Mouse (Mus musculus): ENCODE data around the gene Scfd2. TPM values are rescaled to one million over a fixed set of nuclear protein-coding genes. Genes with fewer than 3 reads are reported as not detected.
A peak's percentile ranks its signal among the peaks of the same experiment; 100 is the strongest.

Gene Scfd2
- polyA plus RNA-seq, 1 experiment from 2014 or later: 20.6 TPM

- Histone ChIP-seq H3K4me1 (peaks cover 12% of the 10 kb centered on the region), H3K4me3 (replicated peaks) (no peak overlapping the region), H3K27ac (replicated peaks) (no peak overlapping the region), H3K27me3 (replicated peaks) (no peaks in the 10 kb centered on the region), H3K9me3 (replicated peaks) (no peaks in the 10 kb centered on the region), H3K9ac (replicated peaks) (no peak overlapping the region), H3K36me3 (no peaks in the 10 kb centered on the region), H3K4me2 (no peak overlapping the region)
- no peak for ATAC-seq (ENCODE audit: low FRiP score)
- 82% methylated on average over 8 of the region's 8 CpGs for WGBS
These were observed 342.7 kb downstream of the Scfd2 start for GRCm38 (mm10) chr5:74188886-74189285.

- Histone ChIP-seq H3K27me3 (replicated peaks) (no peaks in the 10 kb centered on the region), H3K36me3 (no peaks in the 10 kb centered on the region), H3K27ac (replicated peaks) (no peak overlapping the region), H3K4me2 (no peak overlapping the region), H3K4me3 (replicated peaks) (no peak overlapping the region), H3K9me3 (replicated peaks) (no peaks in the 10 kb centered on the region), H3K9ac (replicated peaks) (no peak overlapping the region), H3K4me1 (peaks cover 8% of the 10 kb centered on the region)
- 91% methylated on average over 12 of the region's 12 CpGs for WGBS
- ATAC-seq (ENCODE audit: low FRiP score): no peak
These were observed 343.5 kb downstream of the Scfd2 start for GRCm38 (mm10) chr5:74188076-74188475.

GRCm38 (mm10) chr5:74184607-74185006 lies 347.0 kb downstream of the Scfd2 start:
- no peaks in the 10 kb centered on the region for H3K9me3 ChIP-seq (replicated peaks)
- ATAC-seq (ENCODE audit: low FRiP score): no peak
- no peaks in the 10 kb centered on the region for H3K27me3 ChIP-seq (replicated peaks)
- no peak overlapping the region for H3K4me3 ChIP-seq (replicated peaks)
- H3K27ac ChIP-seq (replicated peaks): no peak overlapping the region
- H3K9ac ChIP-seq (replicated peaks): no peak overlapping the region
- no peaks in the 10 kb centered on the region for H3K36me3 ChIP-seq
- H3K4me1 ChIP-seq: peaks cover 8% of the 10 kb centered on the region
- no peak overlapping the region for H3K4me2 ChIP-seq
- 84% methylated on average over 9 of the region's 9 CpGs for WGBS

- Histone ChIP-seq H3K36me3 (no peaks in the 10 kb centered on the region), H3K9ac (replicated peaks) (no peak overlapping the region), H3K4me2 (no peak overlapping the region), H3K9me3 (replicated peaks) (no peaks in the 10 kb centered on the region), H3K27me3 (replicated peaks) (no peaks in the 10 kb centered on the region), H3K4me3 (replicated peaks) (no peak overlapping the region), H3K27ac (replicated peaks) (no peak overlapping the region), H3K4me1 (0 out of 2 replicates have a peak, but pooled peaks cover 2% of the 10 kb centered on the region)
- ATAC-seq (ENCODE audit: low FRiP score): no peak
- 41% methylated on average over 10 of the region's 10 CpGs for WGBS
These were observed 348.4 kb downstream of the Scfd2 start for GRCm38 (mm10) chr5:74183118-74183517.

- Histone ChIP-seq H3K4me3 (replicated peaks) (no peak overlapping the region), H3K9me3 (replicated peaks) (no peaks in the 10 kb centered on the region), H3K36me3 (no peaks in the 10 kb centered on the region), H3K27ac (replicated peaks) (no peak overlapping the region), H3K4me1 (peaks cover 12% of the 10 kb centered on the region), H3K4me2 (no peak overlapping the region), H3K27me3 (replicated peaks) (no peaks in the 10 kb centered on the region), H3K9ac (replicated peaks) (no peak overlapping the region)
- ATAC-seq (ENCODE audit: low FRiP score): no peak
- 11% methylated on average over 10 of the region's 10 CpGs for WGBS
These were observed 351.3 kb downstream of the Scfd2 start for GRCm38 (mm10) chr5:74180216-74180615.

- 59% methylated on average over 14 of the region's 14 CpGs for WGBS
- H3K4me2 ChIP-seq: no peak overlapping the region
- no peak for ATAC-seq (ENCODE audit: low FRiP score)
- H3K9me3 ChIP-seq (replicated peaks): no peaks in the 10 kb centered on the region
- peaks cover 23% of the 10 kb centered on the region for H3K4me1 ChIP-seq
- H3K4me3 ChIP-seq (replicated peaks): no peak overlapping the region
- H3K27me3 ChIP-seq (replicated peaks): no peaks in the 10 kb centered on the region
- peak overlapping the region; percentile 33; the same call in 1 of the 2 replicates for H3K27ac ChIP-seq (replicated peaks)
- no peak overlapping the region for H3K9ac ChIP-seq (replicated peaks)
- H3K36me3 ChIP-seq: no peaks in the 10 kb centered on the region
These were observed 355.9 kb downstream of the Scfd2 start for GRCm38 (mm10) chr5:74175526-74176270.

GRCm38 (mm10) chr5:74173162-74173844 lies 358.3 kb downstream of the Scfd2 start:
- ATAC-seq (ENCODE audit: low FRiP score): no peak
- H3K9ac ChIP-seq (replicated peaks): no peak overlapping the region
- no peaks in the 10 kb centered on the region for H3K27me3 ChIP-seq (replicated peaks)
- peaks cover 21% of the 10 kb centered on the region for H3K4me1 ChIP-seq
- no peak overlapping the region for H3K4me3 ChIP-seq (replicated peaks)
- H3K9me3 ChIP-seq (replicated peaks): no peaks in the 10 kb centered on the region
- H3K36me3 ChIP-seq: no peaks in the 10 kb centered on the region
- H3K27ac ChIP-seq (replicated peaks): no peak overlapping the region
- 79% methylated on average over 18 of the region's 18 CpGs for WGBS
- H3K4me2 ChIP-seq: no peak overlapping the region

GRCm38 (mm10) chr5:74172208-74172607 lies 359.4 kb downstream of the Scfd2 start:
- Histone ChIP-seq H3K27me3 (replicated peaks) (no peaks in the 10 kb centered on the region), H3K4me3 (replicated peaks) (no peak overlapping the region), H3K9ac (replicated peaks) (no peak overlapping the region), H3K4me1 (peaks cover 21% of the 10 kb centered on the region), H3K36me3 (no peaks in the 10 kb centered on the region), H3K4me2 (no peak overlapping the region), H3K9me3 (replicated peaks) (no peaks in the 10 kb centered on the region), H3K27ac (replicated peaks) (no peak overlapping the region)
- no peak for ATAC-seq (ENCODE audit: low FRiP score)
- WGBS: 84% methylated on average over 12 of the region's 12 CpGs

GRCm38 (mm10) chr5:74171768-74172167 lies 359.8 kb downstream of the Scfd2 start:
- H3K9me3 ChIP-seq (replicated peaks): no peaks in the 10 kb centered on the region
- ATAC-seq (ENCODE audit: low FRiP score): no peak
- H3K4me2 ChIP-seq: no peak overlapping the region
- H3K27ac ChIP-seq (replicated peaks): no peak overlapping the region
- H3K27me3 ChIP-seq (replicated peaks): no peaks in the 10 kb centered on the region
- H3K36me3 ChIP-seq: no peaks in the 10 kb centered on the region
- H3K9ac ChIP-seq (replicated peaks): no peak overlapping the region
- peaks cover 21% of the 10 kb centered on the region for H3K4me1 ChIP-seq
- H3K4me3 ChIP-seq (replicated peaks): no peak overlapping the region
- WGBS: 70% methylated on average over 9 of the region's 9 CpGs

- Histone ChIP-seq H3K4me1 (no peaks in the 10 kb centered on the region), H3K36me3 (no peaks in the 10 kb centered on the region), H3K4me3 (replicated peaks) (no peak overlapping the region), H3K9ac (replicated peaks) (no peak overlapping the region), H3K27me3 (replicated peaks) (no peaks in the 10 kb centered on the region), H3K9me3 (replicated peaks) (no peaks in the 10 kb centered on the region), H3K4me2 (no peak overlapping the region), H3K27ac (replicated peaks) (no peak overlapping the region)
- ATAC-seq (ENCODE audit: low FRiP score): no peak
- 88% methylated on average over 3 of the region's 3 CpGs for WGBS
These were observed 363.5 kb downstream of the Scfd2 start for GRCm38 (mm10) chr5:74168085-74168484.

GRCm38 (mm10) chr5:74166642-74167041 lies 364.9 kb downstream of the Scfd2 start:
- no peak overlapping the region for H3K9ac ChIP-seq (replicated peaks)
- peaks cover 6% of the 10 kb centered on the region for H3K4me1 ChIP-seq
- no peaks in the 10 kb centered on the region for H3K9me3 ChIP-seq (replicated peaks)
- WGBS: 94% methylated on average over 3 of the region's 3 CpGs
- H3K27ac ChIP-seq (replicated peaks): no peak overlapping the region
- no peaks in the 10 kb centered on the region for H3K36me3 ChIP-seq
- no peaks in the 10 kb centered on the region for H3K27me3 ChIP-seq (replicated peaks)
- no peak overlapping the region for H3K4me2 ChIP-seq
- no peak for ATAC-seq (ENCODE audit: low FRiP score)
- no peak overlapping the region for H3K4me3 ChIP-seq (replicated peaks)

- Histone ChIP-seq H3K4me1 (peaks cover 10% of the 10 kb centered on the region), H3K9me3 (replicated peaks) (no peaks in the 10 kb centered on the region), H3K27me3 (replicated peaks) (no peaks in the 10 kb centered on the region), H3K36me3 (no peaks in the 10 kb centered on the region), H3K9ac (replicated peaks) (no peak overlapping the region), H3K27ac (replicated peaks) (no peak overlapping the region), H3K4me3 (replicated peaks) (no peak overlapping the region), H3K4me2 (no peak overlapping the region)
- no peak for ATAC-seq (ENCODE audit: low FRiP score)
- WGBS: 93% methylated on average over 7 of the region's 7 CpGs
These were observed 367.0 kb downstream of the Scfd2 start for GRCm38 (mm10) chr5:74164547-74164946.
